Mouse (Mus musculus): Measurements from ENCODE around the gene Arhgef6. TPM values are rescaled to one million over a fixed set of nuclear protein-coding genes. Genes with fewer than 3 reads are reported as not detected.

Gene Arhgef6
- polyA plus RNA-seq (2012) = not detected in 2 replicates

DNA sequence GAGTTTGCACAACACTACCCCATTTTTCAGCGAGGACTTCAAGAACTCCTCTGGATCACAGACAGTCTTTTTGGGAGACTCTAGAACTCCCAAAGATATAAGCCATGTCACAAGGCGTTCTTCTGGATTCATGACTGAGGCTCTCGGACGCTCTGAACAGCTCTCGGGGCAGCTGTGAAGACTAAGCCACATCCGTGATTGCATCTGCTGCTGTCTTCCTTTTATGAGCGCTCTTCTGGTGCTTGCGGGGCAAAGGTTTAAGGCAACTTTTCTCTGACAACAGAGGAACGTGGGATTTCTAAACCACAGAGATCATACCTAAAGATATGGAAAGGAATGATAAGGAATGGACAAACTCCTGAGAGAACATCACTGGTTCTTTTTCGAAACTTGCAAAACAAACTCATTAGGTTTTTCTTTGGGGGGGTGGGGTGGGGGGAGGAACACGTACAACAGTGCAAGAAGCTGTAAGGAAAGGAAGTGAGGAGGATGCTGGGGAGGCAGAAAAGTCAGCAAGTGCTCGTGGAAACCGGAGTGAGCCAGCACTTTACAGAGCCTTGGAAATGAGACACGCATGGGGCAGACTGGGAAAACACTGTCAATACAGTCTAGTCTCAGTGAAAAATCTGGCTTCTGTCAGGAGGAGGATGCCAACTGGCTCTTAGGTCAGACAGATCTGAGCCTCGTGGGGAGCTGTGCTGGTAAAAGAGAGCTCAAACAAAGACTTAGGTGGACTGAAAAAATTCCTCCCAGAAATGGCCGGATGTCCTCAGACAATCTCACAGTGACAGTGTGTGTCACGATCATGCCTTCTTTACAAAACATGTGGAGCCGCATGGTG is at the start of gene Arhgef6:
TSS of gene Arhgef6 (minus strand) at position 359 of the 841 bp plus-strand sequence.
- no peak for TF ChIP-seq GATA1 (IDR thresholded peaks at IDR 0.05; ENCODE audit: low read length)

DNA sequence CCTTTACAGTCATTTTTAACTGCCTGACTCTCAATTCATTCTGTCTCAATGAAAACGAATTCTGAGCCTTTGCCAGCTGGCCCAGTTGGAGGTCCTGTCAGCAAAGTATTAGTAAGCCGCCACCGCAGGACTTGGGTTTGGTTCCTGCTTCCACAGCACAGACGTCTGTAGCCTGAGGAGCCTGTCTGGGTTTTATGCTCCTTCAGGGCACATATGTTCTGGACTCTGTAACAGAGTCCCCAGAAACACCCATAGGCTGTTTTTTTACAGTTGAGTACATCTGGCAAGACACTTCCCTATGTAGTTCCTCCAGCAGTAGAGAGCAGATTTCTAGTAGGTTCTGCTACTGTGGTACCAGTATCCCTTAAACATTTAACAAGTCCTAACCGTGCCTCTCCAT is 42.4 kb upstream of the Arhgef6 start:
- TF ChIP-seq GATA1 (IDR thresholded peaks at IDR 0.05; ENCODE audit: low read length) = no peak

DNA sequence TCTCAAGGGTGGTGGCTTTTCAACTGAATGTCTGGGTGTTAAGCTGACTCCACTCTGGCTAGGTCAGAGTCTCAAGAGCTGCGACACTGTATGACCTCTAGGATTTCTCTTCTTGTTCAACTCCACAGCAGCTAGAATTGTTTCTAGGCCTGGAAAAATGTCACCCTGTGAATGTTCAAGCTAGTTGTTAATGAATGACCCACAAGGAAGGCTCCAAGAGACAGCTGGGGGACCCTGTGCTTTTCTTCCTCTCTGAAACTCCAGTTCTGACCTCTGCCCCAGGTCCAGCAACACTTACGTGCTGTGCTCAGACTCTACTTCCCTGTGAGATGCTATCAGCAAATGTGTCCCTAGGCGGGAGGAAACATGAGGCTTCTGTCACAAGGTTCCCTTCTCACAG is 40.0 kb upstream of the Arhgef6 start:
- no peak for TF ChIP-seq GATA1 (IDR thresholded peaks at IDR 0.05; ENCODE audit: low read length)

DNA sequence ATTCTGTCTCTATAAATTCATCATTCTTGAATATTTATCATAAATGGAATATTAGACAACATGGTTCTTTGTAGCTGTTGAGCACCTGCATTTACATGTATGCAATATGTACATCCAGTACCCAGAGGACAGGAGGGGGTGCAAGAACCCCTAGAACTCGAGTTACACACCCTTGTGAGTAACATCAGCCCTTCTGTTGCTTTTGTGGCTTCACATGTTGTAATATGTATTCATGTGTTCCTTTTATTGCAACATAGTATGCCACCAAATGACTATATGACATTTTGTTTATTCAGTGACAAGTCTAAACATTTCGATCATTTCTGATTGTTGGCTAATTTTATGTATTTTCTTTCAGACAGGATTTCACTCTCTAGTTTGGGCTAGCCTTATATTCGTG is 38.6 kb upstream of the Arhgef6 start:
- TF ChIP-seq GATA1 (IDR thresholded peaks at IDR 0.05; ENCODE audit: low read length) = no peak

DNA sequence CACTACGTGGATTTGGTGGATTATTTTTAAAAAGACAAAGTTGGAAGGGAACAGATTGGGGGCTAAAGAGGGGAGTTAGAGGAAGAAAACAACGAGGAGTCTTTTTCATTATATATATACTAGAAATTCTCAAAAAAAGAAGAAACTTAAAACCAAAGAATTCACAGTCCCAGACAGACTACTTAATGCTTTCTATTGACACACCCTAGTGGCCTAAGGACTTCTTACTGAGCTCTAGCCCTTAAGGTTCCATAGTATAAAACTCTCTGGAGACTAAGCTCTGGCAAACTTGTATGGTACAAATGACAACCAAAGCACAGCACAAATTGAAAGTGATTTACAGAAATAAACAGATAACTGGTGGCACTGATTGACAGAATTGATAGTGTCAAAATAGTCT is 35.5 kb upstream of the Arhgef6 start:
- TF ChIP-seq GATA1 (IDR thresholded peaks at IDR 0.05; ENCODE audit: low read length) = no peak

DNA sequence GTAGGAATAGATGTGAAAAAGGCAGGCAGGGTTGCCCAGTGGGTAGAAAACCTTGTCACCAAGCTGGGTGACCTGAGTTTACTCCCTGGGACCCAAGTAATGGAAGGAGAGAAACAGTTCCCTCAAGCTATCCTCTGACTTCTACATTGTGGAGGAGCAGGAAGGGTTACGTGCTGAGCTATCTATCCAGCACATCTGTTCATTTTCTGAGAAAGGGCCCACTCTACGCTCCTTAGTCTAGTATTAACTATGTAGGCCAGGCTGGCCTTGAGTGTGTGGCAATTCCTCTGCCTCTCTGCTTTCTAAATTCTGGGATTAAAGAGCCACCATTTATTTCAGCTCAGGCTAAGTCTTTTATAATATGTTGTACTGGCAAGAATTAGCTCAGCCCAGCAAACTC is 35.0 kb upstream of the Arhgef6 start:
- peak; percentile 22 for TF ChIP-seq GATA1 (IDR thresholded peaks at IDR 0.05; ENCODE audit: low read length)

DNA sequence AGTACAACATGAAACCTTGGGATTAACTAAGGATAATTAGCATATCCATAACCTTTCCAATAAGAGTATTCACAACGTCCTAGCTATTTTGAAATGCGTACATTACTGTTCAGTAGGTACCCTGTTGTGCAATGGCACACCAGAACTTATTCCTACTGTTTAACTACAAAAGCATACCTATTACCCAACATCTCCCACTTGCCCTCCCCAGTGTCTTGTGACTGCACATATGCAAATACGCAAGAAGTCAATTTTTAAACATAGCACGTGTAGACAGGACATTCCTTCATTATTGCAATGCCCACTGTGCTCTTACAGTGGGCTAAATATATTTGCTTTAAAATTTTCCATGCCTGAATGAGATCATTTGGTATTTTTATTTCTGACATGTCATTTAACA is 34.4 kb upstream of the Arhgef6 start:
- no peak for TF ChIP-seq GATA1 (IDR thresholded peaks at IDR 0.05; ENCODE audit: low read length)

DNA sequence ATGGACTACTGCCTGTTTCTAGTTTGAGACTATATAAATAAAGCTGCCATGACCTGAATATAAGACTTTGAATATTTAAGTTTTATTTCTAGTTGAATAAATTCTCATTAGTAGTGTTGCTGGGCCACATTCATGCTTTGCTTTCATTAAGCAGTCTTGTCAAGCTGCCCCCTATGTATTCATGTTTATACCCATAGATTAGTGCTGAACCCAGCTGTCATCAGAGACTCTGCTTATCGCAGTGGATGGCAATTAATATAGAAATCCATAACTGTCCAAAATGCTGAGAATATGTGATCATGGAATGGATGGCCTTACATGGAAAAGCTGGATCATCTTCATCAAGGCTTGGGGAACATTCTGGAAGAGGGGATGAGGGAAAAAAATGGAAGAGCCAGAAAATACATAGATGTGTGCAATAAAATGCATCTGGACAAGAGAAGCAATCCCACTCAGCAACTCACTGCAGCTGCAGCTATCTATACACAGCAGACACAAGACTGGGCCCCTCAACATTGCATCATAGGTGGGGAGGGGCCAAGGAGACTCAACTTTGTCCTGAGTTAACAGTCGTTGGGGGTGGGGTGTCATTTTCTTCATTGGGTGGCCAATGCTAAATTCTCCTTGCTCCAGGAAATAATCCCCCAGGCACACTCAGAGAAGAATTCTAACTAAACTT is 26.5 kb upstream of the Arhgef6 start:
- TF ChIP-seq GATA1 (IDR thresholded peaks at IDR 0.05; ENCODE audit: low read length) = no peak

DNA sequence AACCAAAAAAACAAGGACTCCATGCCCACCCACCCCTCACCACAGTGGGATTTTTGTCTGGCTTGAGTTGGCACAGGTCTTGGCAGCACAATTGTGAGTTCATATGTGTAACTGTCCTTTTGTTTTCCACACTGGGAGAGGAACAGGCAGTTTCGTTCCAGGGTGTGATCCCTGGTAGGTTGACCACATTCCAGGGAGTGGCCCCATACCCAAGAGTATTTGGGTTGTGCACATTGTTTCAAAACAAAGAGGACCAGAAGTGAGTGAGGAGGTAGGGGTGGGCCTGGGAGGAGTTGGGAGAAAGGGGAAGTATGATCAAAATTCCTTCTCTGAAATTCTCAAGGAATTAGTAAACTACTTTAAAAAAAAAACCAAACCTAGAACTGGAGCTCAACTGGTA is 20.8 kb upstream of the Arhgef6 start:
- no peak for TF ChIP-seq GATA1 (IDR thresholded peaks at IDR 0.05; ENCODE audit: low read length)

DNA sequence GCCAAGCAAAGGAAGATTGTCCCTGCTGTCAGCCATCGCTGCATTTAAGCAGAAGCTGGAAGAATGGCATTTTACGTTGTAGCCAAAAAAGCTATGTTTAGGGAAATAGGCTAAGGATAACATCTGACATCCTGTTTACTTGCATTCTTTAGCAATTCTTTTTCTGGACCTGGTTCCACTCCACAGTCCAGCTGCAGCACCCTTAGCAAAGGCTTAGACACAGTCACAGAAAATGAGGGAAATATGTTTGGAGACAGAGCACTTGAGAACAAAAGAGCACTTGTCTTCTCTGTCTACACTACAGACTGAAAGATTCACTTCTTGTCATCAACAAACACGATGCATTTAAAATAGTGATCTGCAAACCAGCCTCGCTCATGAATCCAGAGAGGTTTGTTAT is 691 bp upstream of the Arhgef6 start:
- TF ChIP-seq GATA1 (IDR thresholded peaks at IDR 0.05; ENCODE audit: low read length) = no peak

DNA sequence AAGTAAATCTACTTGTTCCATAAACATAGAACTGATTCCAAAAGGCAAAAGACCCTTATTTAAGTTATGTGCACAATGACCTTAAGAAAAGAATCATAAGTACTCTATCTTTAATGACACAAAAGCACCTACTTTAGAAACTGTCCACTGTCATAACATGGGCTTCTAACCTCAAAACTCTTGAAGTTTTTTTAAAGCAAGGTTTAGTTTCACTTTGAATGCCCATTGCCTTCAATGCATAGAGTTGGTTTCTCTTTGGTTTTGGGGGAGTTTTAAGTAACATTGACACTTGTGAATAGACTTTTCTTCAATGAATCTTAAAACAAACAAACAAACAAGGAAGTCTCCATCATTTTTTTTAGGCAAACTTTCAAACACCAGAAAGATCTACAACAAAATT is 947 bp downstream of the Arhgef6 start:
- no peak for TF ChIP-seq GATA1 (IDR thresholded peaks at IDR 0.05; ENCODE audit: low read length)

DNA sequence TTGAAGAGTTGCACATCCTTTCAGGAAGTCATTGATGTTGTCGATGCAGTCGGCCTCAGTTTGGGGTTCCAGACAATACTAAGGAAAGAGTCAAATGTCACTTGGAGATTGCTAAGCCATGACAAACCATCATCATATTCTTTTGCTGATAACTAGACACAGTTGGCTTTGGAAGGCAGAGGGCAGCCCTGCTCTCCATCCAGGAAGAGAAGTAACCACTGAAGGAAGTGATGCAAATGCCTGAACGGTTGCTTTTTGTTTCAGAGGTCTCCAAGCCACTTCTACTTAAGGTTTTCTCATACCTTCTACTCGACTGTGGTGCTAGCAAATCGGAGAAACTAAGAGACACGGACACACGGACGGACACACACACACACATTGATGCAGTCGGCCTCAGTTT is 1.6 kb downstream of the Arhgef6 start:
- no peak for TF ChIP-seq GATA1 (IDR thresholded peaks at IDR 0.05; ENCODE audit: low read length)

DNA sequence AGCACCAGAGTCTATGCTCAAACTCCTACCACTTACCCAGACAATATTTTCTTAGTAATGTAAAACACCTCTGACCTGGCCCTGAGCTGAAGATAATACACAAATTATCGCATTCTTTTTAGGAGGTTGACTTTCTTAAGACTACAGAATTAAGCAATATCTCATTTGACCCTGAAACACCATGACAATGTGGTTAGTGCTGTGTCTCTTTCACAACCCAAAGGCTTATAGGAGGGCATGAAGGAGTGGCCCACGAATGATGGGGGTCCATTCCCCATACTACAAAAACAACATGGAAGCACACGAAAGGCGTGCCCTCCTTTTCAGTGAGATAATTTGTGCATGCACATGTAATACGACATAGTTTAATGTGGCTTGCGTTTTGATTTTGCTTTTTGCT is 3.2 kb downstream of the Arhgef6 start:
- no peak for TF ChIP-seq GATA1 (IDR thresholded peaks at IDR 0.05; ENCODE audit: low read length)

DNA sequence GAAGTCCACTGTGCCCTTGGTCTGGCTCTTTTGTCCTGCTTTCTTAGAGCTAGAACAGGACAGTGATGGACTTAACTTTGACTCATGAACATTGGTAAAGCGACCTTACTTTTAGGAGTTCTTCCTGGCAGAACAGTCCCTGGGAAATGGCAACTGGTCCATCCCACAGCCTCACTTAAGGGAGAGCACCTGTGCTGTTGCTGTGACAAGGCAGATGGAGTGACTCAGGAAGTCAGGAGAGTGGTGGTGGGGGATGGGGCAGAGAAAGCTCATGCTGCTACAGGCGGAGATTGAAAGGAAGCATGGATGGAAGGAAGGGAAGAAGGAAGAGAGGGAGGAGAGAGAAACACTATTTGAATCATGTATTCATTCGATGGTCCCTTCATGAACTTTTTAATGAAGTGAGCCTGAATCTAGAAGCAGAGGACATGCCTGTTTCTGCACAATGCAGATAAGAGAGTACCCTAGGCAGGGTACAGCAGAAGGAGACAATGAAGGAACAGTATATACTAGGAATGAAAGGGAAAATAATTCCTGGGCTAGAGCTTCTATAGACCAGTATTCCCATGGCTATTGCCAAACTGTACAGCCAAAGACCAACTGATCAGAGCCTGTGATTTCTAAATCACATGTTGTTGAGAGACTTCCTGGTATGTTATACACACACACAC is 10.7 kb downstream of the Arhgef6 start:
- no peak for TF ChIP-seq GATA1 (IDR thresholded peaks at IDR 0.05; ENCODE audit: low read length)

DNA sequence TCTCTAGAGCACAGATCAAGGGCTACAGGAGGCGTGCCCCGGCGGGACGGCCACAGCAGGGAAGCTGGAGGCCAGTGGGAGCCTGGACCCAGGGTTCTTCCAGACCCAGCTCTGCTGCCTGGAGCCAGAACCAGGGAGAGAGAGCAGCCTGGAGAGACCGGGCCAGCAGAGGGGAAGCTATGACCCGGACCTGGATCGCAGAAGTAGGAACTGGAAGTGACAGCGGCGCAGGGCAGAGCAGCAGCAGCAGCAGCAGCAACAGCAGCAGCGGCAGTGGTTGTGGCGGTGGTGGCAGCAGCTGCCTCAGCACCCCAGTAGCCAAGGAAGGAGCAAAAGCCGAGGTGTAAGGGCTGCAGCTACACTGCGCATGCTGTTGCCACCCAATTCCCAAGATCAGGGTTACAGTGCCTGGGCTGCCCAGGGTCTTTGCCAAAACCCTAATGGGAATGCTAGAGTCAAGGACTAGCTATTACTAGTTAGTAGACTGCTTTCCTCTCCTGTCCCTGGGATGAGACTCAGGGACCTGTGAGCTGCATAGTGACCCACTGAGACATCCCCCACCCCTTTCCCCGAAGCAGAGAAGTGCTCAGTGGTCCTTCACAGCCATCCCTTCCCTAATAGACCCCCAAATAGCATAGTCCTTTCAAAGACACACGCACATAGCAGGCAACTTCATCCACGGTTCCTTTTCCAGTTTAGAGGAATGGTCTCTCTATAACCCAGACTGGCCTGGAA is 11.9 kb downstream of the Arhgef6 start:
- TF ChIP-seq GATA1 (IDR thresholded peaks at IDR 0.05; ENCODE audit: low read length) = no peak

Measured in G1E-ER4 (cell line).